Mouse (Mus musculus) heart, adult 11 months (tissue): ENCODE results near the gene Slx4ip.
A peak's percentile ranks its signal among the peaks of the same experiment; 100 is the strongest.
"Not testable (repeated sequence)": the region's sequence is repeated elsewhere in the genome, so short reads cannot be mapped to it uniquely, and the experiment has no call there.

Experiments
- DNase-seq: peaks from one replicate; pipeline ENCODE4 v3.0.0; 2022

The Slx4ip gene

DNA sequence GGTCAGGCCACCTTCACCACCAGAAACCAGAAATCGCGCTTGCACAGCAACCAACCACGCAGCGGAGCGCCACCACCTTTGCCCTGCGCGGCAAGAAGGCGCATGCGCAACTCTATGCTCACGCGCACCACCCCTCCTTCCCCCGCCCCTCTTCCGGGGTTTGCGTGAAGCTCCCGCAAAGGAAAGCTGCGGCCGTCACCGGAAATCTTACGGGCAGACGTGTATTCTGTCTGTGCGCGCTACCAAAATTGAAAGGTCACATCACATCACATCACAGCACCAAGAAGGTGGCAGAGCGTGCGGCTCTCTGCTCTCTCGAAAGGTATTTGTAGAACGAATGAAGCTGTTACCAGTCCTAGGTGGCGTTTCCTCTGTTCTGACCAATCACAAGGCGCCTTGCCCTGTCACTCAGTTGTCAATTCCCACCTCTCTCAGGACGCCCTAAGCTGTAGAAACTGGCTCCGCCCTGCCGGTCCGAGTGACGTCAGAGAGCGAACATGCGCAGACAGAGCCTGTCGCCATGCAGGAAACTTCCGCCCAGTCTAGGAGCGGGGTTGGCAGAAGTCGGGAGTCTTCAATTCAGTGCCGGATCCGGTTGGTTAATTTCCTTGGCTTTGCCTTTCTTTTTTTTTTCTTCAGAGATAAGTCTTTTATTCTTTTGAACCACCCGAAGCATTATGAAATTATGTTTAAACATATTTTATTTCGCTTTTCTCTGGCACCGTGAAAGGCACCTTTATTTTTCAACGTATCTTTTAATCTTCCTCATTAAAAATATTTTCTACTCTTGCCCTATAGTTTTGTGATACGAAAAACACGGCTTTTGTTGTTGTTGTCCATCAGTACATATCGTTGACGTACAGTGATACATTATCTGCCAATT lies at the start of gene Slx4ip, which contains the start of the genes AL731706.1 and Mkks:
Slx4ip (plus strand) TSS at position 151 of the 883 bp plus-strand sequence.
AL731706.1 (minus strand) TSS at position 322 of the 883 bp plus-strand sequence.
Mkks (minus strand) TSS at position 322 of the 883 bp plus-strand sequence.
- peak; percentile 100 for DNase-seq

DNA sequence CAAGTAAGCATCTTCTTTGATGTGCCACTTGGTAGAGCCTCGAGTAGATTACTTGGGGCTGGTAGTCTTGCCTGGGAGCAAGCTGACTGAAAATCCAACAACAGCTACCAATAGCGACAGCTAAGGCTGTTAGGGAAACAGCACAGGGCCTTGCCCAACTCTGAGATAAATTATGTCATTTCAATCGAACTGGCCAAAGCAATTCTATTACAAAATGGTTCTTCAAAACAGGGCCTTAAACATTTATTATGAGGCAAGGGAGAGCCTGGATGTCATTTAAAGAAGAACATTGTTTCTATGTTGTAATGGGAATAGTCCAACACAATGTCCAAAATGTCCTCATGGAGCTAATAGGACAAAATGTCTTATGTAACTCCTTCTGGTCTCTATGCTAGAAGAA lies 40.7 kb upstream of the Slx4ip start:
- no peak for DNase-seq

DNA sequence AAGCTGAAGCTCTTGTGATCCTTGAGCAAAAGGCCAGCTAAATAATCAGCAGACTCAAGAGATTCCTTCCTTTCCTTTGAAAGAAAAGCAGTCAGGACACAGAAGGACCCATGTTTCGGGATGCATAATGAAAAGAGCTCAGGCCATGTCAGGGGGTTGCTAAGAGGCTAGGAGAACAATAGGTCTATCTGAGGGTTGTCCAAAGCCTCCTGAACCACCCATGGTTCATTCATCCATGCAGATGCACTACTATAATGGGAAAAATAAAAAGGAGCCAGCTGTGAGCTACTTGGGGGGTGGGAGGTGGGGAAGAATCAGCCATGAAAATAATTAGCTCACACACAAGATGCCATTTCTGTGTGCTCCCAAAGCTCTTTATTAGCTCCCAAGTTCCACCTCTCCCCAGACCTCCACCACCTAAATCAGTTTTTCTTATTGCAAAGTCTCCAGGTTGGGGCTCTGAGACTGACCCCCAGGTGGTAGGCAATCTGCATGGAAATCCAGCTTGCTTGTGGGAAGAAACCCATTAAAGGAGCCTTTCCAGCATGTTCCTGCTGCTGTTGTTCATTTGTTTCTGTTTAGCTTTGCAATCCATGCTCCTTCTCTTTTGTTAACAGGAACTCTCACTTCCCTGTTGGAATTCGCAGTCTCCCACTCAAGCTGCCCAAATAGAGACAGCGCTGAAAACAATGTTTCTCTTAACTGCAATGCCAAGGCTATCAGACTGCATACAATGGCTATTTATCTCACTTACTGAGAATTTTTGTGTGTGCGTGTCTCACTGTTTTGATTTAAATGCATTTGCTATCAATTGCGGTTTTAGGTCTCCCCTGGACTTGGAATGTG lies 36.3 kb upstream of the Slx4ip start:
- no peak for DNase-seq

DNA sequence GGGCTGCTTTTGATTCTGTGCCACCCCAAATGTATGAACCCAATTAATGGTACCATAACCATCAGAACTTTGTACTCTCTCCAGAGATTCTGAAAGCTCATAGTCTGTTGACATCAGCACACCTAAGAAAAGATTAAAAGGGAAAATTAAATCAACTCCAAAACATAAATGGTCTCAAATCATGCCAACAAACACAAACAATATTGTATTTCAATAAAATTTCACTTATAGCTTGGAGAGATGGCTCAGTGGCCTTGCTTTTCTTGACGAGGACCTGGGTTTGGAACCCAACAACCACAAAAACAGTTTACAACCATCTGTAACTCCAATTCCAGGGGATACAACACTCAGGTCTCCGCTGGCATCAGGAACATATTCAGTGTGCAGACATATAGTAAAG lies 5.4 kb upstream of the Slx4ip start, which contains the start of gene AL731706.2:
AL731706.2 (minus strand) TSS at position 101 of the 400 bp plus-strand sequence.
- DNase-seq = no peak

DNA sequence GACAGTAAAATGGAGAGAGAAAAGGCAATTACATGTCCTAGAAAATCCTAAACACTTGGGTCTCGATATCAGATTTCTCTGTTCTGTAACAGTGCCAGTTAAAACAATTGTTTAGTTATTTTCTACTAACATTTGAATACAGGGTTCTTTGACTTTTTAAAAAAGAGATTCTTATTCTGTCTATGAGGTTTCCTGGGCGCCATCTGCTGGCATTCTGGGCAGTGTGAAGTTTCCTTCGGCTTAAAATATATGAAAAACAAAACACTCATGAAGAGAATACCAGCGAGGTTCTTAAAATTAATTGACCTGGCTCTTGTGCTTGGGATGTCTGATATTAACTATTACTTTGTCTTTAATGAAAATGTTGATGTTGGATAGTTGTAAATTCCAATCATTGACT lies 4.2 kb upstream of the Slx4ip start:
- DNase-seq = no peak

DNA sequence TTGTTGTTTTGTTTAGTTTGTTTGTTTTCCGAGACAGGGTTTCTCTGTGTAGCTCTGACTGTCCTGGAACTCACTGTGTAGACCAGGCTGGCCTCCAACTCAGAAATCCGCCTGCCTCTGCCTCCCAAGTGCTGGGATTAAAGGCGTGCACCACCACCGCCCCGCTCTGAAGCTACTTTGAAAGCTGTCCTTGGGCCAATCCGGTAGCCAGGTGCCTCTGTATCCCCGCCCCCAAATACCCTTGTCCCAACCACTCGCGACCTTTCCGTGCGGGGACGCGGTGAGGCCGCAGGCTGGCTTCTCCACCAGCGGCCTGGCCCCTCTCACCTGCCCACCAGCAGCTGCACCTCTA lies 326 bp upstream of the Slx4ip start:
- not testable (repeated sequence) for DNase-seq

DNA sequence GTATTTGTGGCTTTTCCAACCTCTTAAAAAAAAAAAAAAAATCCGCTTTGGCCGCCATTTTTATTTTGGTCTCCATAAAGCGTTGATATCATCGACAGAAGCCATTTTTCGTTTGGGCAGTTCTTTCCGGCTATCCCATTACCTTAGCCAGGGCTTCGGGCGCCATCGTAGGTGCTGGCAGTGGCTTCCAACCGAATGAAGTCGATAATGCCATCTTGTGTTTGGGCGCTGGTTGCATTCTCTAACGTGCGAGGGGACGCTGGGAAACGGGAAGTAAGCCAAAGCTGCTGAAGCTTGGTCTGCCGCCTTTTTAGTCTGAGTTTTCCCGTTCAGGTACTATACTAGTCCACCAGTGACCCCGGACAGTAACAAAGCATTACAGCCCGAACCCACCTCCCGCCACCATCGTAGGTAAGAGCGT lies 943 bp downstream of the Slx4ip start:
- DNase-seq = peak; percentile 100

DNA sequence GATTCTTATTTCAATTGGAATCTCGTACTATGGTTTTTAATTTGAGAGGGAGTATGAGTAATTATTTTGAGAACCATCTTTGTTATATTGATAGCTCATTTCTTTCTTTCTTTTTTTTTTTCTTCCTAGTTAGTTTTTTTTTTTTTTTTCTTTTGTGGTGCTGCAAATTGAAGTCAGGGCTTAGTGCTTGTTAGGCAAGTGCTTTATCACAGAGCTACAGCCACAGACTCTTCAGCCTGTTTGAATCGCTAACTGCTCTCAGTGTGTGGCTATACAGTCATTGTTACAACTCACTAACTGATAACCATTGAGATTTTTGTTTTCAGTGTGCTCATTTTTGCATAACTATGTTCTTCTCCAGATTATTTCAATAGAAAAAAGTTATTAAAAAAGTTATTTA lies 3.5 kb downstream of the Slx4ip start:
- DNase-seq = no peak

DNA sequence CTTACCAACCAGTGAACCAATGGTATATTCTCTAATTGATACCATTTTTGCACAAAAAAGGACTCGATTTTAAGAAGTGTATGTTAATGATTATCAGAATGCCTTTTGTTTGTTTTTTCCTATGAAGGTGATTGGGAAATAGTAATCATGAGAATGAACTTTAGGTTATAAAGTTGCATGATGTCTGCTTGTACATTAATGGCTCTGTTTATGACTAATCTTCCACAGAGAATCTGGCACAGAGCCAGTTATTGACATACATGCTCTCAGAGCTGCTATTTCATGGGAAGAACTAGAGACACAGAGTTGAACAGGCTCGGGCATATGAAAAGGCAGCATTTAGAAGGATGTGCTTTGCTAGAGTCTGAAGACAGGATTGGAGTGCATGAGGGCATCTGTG lies 5.1 kb downstream of the Slx4ip start:
- no peak for DNase-seq

DNA sequence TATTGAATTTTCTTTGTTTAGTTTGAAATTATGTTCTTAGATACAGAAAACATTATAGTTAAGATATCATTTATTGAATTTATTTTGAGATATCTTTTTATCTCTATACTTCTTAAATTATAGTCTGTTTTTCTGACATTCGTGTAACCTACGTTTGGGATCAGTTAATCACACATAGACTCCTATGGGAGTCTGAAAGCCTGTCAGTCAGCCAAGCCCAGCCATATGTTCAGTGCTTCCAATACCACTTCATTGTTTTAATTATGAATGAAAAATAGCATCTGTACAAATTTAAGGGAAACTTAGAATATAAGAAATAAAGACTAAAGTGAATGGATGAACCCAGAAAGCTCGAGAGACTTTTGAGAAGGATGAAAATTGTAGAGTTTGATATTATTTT lies 17.6 kb downstream of the Slx4ip start:
- DNase-seq = no peak

DNA sequence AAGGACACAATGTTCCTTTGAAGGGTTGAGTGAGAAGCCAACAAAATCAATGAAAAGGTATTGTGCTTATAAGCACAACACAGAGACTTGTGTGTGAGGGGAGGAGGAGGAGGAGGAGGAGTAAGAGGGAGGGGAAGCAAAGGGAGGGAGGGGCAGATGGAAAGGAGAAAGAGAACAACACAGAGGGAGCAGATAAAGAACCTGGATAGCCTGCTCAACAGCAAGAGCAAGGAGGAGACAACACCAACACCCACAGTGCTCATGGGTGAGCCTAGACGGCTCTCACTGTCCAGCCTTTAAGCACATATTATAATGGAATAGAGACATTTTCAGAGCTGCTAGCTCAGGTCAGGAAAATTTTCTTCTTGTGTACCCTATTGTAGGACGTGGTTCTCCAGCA lies 18.3 kb downstream of the Slx4ip start:
- DNase-seq = no peak

DNA sequence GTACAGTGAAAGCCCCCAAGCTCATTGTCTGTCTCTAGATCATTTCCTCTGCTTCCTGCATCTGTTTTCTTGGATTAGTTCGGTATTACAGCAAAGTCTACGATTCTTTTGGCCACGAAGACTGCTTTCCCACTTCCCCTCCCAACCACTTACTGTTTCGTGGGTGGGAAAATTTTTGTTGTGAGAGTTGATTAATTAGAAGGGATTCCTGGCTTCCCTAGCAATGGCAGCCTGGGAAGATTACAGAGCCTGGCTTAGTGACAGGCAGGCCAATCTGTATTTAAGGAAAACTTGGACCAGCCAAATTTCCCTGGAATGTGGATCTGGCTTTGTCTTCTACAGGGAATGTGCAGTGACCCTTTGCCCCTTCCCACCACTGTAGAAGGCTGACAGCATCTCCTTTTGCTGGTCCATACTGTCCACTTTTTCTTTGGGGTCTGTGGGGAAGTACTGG lies 21.0 kb downstream of the Slx4ip start:
- DNase-seq = peak; percentile 94

DNA sequence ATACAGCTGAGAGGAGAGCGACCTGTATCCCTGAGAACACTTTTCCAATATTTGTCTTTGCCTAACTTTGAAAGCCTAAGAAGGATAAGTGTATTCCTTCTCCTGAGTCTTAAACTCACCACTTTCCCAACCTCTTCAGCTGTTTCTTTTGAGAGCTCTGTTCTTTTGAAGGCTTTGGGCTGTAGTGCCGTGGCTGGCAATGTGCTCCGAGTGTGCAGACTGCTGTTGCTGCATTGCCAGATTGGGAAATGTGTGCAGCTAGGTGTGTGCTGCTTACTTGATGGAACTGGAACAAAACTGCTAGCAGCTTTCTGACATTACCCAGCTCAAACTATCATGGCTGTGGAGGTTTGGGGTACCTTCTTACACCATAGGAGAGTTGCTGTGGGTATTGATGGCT lies 22.0 kb downstream of the Slx4ip start:
- no peak for DNase-seq

DNA sequence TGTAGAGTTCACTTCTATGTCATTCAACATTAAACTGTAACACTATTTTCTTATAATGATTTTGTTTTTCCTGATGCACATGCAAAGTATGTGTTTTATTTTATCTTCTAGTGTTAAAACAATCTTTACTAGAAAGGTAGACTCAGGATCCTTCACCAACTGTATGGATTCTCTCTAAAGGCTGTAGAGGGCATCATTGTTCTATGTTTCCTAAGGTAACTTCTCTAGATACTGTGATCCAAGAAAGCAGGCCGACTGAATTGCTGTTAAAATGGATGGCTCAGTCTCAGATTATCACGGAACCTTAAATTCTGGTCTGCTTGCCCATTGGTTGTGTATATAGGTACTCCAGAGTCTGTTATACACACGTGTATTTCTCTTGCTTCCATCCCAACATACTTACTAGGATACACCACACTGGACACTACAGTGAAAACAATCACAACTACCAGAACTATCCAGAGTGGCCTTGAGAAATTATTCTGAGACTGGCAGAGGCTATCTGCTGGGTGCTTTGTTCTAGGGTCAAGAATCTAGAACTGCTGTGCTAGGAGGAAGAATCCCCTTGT lies 23.4 kb downstream of the Slx4ip start:
- no peak for DNase-seq

DNA sequence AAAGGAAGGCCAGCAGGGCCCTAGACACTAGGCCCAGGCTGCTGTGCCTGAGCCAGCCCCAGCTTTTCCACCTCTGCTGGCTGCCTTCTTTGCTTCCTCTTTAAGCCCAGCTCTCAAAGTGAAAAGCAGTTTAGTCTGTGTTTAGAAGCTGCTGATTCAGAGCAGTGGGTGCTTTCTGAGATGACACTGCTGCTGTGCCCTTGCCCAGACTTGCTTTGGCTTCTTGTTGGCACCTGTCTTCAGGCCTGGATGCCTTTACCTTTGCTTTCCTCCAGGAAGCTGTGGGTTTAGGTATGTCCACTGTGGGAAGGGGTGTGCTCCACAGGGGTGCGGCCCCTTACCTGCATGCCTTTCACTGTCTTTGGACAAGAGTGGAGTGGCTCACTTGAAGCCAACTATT lies 28.4 kb downstream of the Slx4ip start:
- peak; percentile 88 for DNase-seq

DNA sequence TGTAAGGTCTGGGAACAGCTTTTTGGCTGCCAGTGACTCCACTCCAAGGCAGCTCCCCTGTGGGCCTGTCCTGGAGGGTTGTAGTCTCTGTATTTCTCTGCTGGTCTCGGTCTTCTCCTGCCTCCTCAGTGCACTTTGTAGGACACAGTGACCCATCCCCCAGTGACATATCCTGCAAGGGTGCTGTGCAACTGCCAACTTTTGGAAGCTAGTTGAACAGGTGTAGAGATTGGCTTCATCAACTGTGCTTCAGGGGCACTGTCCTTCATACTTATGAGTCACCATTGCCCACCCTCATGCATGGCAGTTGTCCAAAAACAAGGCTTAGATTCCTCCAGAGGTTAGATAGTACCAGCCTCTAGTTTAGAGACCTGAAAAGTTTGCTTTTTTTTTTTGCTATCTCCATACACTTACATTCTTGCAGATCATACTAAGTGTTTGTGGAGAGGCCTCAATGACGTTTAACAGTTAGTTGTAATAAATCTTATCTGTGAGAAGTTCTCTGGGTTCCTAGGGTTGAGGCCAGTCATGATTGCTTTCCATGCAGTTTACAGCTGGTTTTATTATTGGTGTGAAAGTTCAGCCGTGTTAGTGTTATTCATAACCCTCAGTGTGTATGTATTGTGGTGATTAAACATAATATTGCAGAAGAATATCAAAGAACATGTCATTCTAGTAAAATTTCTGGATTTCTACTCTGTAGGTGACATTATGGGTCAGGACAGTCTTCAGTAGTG lies 29.4 kb downstream of the Slx4ip start:
- DNase-seq = no peak

DNA sequence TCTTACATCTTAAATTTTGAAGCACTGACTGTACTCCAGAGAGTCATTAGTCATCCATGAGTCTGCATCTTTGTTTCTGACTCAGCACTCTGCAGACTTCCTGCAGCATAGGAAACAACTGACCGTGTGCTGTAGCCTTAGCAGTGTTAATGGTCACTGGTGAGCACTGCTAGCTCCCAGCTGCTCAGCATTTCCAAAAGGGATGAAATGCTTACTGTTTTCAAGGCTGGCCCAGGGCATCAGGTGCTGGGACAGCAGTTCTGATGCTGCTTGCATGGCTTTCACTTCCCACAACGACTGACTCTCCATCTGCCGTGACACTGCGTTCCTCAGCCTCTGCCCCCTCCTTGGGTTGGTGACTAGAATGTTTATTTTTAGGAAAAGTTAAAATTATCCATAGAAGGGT lies 30.0 kb downstream of the Slx4ip start:
- DNase-seq = peak; percentile 96

DNA sequence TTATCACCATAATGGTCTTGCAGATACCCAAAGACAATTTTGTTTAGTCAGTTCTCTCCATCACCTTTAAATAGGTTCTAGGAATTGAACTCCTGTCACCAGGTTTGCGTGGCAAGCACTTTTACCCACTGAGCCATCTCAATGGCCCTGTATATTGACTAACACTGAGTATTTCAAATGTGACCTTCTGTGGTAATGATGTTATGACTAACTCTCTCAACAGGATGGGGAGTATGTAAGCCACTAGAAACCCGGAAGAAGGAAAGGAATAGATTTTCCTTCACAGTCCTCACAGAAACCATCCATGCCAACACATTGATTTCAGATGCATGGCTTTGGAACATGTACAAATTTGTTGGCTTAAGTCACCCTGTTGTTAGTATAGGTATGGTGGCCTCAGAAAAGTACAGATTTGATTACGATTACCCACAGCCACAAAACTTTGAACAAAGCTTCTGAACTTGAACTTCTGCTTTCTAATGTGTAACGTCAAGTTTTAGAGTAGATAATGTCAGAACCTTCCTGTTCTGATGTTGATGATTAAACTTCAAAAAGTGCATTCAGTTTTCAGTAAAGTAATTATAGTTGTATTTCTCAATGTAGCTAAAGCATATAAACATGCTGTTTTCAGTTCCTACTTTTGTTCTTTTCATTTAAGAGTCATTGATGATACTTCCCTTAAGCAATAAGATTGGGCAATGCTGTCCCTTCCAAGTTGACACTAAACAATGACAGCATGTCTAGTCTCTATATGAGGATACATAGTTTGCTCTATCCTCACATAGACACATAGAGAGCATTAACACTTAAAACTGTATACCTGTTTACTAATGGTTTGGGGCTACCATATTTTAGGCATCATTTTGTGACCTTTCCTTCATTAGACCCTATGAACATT lies 45.6 kb downstream of the Slx4ip start:
- no peak for DNase-seq

DNA sequence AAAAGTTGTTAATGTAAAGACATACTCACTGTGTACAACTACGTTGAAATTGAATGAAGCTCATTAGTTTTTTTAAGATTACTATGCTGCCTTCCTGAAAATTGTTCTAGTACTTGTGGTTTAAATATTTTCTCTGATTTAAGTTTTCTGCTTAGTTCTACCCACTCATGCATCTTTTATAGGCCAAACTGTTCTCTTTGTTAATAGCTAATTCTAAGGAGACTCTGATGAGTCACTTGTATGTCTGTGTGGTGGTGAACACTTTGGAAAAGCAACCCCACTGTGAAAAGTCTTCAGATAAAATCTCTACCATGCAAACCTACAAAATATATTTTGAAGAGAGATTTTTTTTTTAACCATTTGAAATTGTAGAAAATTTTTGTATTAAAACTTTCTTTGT lies 47.2 kb downstream of the Slx4ip start:
- no peak for DNase-seq

DNA sequence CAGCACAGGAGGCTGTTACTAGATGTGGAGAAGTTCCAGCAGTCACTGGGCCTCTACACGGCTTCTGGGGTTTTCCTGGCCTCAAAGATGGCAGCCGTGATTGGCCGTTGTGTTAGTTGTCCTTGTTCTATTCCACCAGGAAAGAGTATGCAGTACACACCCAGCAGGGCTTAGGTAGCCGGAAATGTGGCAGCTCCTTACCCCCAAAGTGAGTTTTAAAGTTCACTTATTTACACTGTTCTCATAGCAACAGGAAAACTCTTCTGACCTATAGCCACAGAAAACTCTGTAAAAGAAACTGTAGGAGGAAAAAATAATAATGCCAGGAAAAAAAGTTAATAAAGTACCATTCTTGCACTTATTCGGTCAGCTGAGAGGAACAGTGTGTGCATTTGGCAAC lies 55.3 kb downstream of the Slx4ip start:
- no peak for DNase-seq

DNA sequence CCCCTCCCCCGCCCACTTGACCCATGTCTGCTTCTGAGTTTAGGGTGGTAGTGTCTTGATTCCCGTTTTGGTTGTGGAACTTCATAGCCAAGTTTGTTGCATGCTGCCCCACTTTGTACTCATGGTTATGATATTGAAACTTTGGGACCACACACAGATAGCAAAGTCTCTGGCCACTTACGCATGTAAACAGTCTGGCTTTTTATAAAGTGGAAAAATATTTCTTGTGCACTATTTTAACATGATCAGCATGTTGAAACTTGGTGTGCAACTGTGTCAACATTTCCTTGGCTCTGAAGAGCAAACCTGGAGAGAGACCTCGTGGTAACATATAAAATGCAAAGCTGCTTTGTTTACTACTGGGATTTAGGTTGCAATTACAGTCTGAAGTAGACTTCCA lies 56.5 kb downstream of the Slx4ip start:
- DNase-seq = no peak

DNA sequence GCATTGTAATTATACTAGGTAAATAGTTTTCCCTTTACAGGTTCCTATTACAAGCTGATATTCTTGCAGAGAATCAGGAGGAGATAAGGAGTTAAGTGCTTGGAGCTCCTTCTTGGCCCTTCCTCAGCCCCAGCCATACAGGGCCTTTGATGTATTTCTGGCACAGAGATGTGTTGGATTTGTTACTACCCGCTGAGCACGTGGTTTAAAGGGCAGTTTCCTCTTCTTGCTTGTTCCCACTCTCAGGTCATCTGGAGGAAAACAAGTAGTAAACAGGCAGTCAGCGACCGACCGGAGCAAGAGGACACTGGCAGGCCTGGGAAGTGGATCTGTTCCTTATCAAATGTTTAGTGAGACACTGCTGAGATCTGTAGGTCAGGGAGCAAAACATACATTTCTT lies 56.9 kb downstream of the Slx4ip start:
- peak; percentile 94 for DNase-seq
